Mouse (Mus musculus) C2C12 (cell line): ENCODE measurements around the gene Lrfn1. TPM values are rescaled to one million over a fixed set of nuclear protein-coding genes. Genes with fewer than 3 reads are reported as not detected.

Source experiments
- H3K27me3 ChIP-seq: one replicate; pipeline ENCODE4 v1.6.1; 2011; ENCODE audit not compliant: control insufficient read depth, insufficient read depth, insufficient read length
- H3K36me3 ChIP-seq: one replicate; pipeline ENCODE4 v1.6.1; 2011; ENCODE audit not compliant: control insufficient read depth, insufficient read depth
- H3K4me3 ChIP-seq: one replicate; pipeline ENCODE4 v1.5.1; 2011; ENCODE audit warnings: mild to moderate bottlenecking, control low read depth; ENCODE audit not compliant: poor library complexity, insufficient read depth, severe bottlenecking
- H3K79me2 ChIP-seq: one replicate; pipeline ENCODE4 v1.6.1; 2011; ENCODE audit not compliant: control insufficient read depth, insufficient read depth
- H3K79me3 ChIP-seq: one replicate; pipeline ENCODE4 v1.6.1; 2011; ENCODE audit warnings: low read depth, control low read depth
- H3ac ChIP-seq: one replicate; pipeline ENCODE3; 2011; ENCODE audit warnings: low read depth; ENCODE audit not compliant: control insufficient read depth, insufficient read length
- CEBPB ChIP-seq: IDR thresholded peaks from one replicate; pipeline ENCODE4 v1.6.1; 2011; ENCODE audit warnings: low read depth, mild to moderate bottlenecking, control low read depth, moderate library complexity
- CTCF ChIP-seq: IDR thresholded peaks from one replicate; pipeline ENCODE4 v1.5.1; 2011; ENCODE audit not compliant: control insufficient read depth, insufficient read depth, insufficient read length
- FOSL1 ChIP-seq: IDR thresholded peaks from one replicate; pipeline ENCODE4 v1.8.0; 2011; ENCODE audit warnings: mild to moderate bottlenecking, low read length; ENCODE audit not compliant: poor library complexity, insufficient read depth, severe bottlenecking
- MAX ChIP-seq: IDR thresholded peaks from one replicate; pipeline ENCODE4 v1.6.1; 2011; ENCODE audit warnings: mild to moderate bottlenecking, control low read depth
- MYOD1 ChIP-seq: IDR thresholded peaks from one replicate; pipeline ENCODE4 v1.6.1; 2011; ENCODE audit warnings: low read depth; ENCODE audit not compliant: control insufficient read depth, insufficient read length
- MYOG ChIP-seq: IDR thresholded peaks from one replicate; pipeline ENCODE4 v1.6.1; 2011; ENCODE audit not compliant: control insufficient read depth, insufficient read length; ENCODE audit errors: extremely low read depth
- USF1 ChIP-seq: IDR thresholded peaks from one replicate; pipeline ENCODE4 v1.6.1; 2011; ENCODE audit warnings: low read depth, mild to moderate bottlenecking, control low read depth, moderate library complexity
- polyA plus RNA-seq: library from polyadenylated mRNA; unstranded; fragments of >200 nt; fragmentation: generic; extraction: Trizol; gene quantifications from one replicate; pipeline ENCODE4 v1.2.1, GENCODE M21; 2012; ENCODE audit warnings: missing spikeins

The Lrfn1 gene
- polyA plus RNA-seq, 1 experiment, result not detected

DNA sequence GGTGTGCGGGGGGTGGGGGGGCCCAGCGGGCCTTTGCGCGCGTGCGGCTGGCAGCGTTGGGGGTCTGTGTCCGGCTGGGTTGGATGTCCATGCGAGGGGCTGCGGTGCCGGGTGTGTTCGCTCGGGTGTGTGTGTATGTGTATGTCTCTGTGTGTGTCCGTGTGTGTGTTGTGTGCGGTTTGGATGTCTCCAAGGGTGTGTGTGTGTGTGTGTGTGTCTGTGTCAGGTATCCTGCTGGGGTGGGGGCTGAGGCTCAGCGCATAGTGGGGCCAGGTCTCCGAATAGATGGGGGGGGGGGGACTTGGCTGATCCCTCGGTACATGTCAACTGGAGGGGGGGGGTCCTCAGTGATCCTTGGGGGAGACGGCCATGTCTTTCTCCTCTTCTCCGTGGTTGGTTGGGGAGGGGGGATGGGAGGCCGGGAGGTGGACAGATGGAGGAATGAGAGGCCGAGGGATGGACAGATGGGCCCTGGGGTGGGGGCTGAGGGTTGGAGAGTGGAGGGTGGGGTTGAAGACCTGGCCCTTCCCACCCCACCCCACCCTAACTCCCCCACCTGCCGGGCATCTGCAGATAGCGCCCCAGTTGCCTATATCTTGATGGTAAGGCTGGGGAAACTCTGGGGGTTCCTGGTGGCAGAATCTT is 703 bp downstream of the Lrfn1 start:
- no peak overlapping the region for H3ac ChIP-seq
- peaks cover 41% of the 10 kb centered on the region for H3K27me3 ChIP-seq
- no peaks in the 10 kb centered on the region for H3K79me2 ChIP-seq
- TF ChIP-seq MAX (no peak), CEBPB (no peak), USF1 (no peak), CTCF (no peak), FOSL1 (no peak), MYOG (no peak), MYOD1 (no peak)
- H3K4me3 ChIP-seq, result no peak overlapping the region
- H3K36me3 ChIP-seq, result no peaks in the 10 kb centered on the region
- no peaks in the 10 kb centered on the region for H3K79me3 ChIP-seq

DNA sequence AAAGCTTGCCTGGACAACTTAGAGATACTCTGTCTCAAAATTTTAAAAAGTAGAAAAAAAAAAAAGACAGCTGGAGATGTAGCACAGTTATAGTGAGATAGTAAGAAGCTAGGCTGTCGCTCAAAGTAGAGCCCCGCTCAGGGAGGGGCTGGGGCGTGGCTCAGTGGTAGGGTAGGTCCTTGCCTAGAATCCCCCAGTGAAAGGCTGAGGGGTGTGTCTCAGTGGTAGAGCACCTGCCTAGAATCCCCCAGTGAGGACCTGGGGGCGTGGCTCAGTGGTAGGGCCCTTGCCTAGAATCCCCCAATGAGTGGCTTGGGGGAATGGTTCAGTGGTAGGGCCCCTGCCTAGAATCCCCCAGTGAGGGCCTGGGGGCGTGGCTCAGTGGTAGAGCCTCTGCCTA is 8.6 kb downstream of the Lrfn1 start:
- no peaks in the 10 kb centered on the region for H3K79me2 ChIP-seq
- no peaks in the 10 kb centered on the region for H3K36me3 ChIP-seq
- TF ChIP-seq CEBPB, result no peak
- TF ChIP-seq MAX, result no peak
- TF ChIP-seq MYOG, result no peak
- TF ChIP-seq USF1, result no peak
- no peak for TF ChIP-seq MYOD1
- no peak for TF ChIP-seq CTCF
- no peak for TF ChIP-seq FOSL1
- H3K79me3 ChIP-seq, result no peaks in the 10 kb centered on the region
- H3ac ChIP-seq, result no peak overlapping the region
- H3K27me3 ChIP-seq, result peaks cover 22% of the 10 kb centered on the region
- no peak overlapping the region for H3K4me3 ChIP-seq

DNA sequence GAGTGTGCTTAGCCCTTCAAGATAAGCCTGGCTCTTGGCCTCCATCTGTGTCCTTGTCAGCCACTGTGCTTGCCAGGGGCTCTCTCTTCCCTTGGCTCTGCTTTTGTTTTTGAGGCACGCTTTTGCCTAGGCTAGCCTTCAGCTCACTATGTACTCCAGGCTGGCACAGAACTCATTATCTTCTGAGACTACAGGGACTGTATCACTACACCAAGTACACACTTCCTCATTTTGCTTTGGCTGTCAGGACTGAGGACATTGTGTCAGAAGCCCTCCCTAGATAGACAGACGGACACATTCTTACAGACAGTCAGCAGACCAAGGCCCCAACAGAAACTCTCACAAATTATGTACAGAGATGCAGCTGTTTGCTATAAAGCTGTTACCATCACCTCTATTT is 11.0 kb downstream of the Lrfn1 start:
- Histone ChIP-seq H3K27me3 (peaks cover 30% of the 10 kb centered on the region), H3K79me2 (no peaks in the 10 kb centered on the region), H3K79me3 (no peaks in the 10 kb centered on the region), H3K4me3 (no peak overlapping the region), H3ac (no peak overlapping the region), H3K36me3 (no peaks in the 10 kb centered on the region)
- TF ChIP-seq MAX, result no peak
- TF ChIP-seq FOSL1, result no peak
- TF ChIP-seq USF1, result no peak
- TF ChIP-seq CTCF, result no peak
- no peak for TF ChIP-seq MYOG
- TF ChIP-seq MYOD1, result no peak

DNA sequence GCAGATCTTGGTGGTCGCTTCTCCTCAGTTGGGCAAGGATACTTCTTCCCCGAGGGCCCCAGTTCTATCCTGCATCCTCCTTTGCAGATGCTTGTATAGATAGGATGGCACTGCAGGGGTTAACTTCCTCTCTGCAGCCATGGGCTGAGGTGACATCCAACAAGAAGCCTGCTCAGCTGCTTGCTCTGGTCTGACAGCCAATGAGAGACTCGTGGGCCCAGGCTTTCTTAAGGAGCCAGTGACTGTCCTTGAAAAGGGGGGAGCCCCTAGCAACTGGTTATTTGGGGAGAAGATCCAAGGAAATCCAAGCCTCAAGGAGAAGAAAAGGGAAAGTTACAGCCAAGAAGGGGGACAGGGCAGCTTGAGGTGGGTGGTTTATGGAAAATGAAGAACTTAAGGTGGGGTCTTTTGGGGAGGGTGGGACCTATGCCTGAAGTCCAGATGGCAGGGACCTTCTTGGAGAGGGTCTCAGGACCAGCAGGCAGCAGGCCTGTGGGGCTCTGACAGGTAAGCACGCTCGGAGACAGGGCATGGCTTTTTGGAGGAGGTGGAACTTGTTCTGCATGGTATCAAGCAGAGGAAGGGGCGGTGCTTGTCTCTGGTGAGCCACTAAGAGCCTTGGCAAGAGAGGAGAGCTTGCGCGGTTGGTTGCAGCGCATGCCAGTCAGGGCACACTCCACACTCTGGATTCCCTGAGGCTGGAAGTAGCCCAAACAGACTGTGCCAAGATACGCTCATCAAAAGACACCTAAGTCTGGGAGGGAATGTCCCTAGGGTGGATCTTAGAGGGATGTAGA is 12.8 kb downstream of the Lrfn1 start:
- Histone ChIP-seq H3K79me3 (no peaks in the 10 kb centered on the region), H3ac (no peak overlapping the region), H3K36me3 (no peaks in the 10 kb centered on the region), H3K27me3 (peaks cover 31% of the 10 kb centered on the region), H3K79me2 (no peaks in the 10 kb centered on the region), H3K4me3 (no peak overlapping the region)
- no peak for TF ChIP-seq FOSL1
- TF ChIP-seq MYOG, result no peak
- TF ChIP-seq MYOD1, result no peak
- TF ChIP-seq CEBPB, result no peak
- TF ChIP-seq MAX, result no peak
- no peak for TF ChIP-seq USF1
- no peak for TF ChIP-seq CTCF

DNA sequence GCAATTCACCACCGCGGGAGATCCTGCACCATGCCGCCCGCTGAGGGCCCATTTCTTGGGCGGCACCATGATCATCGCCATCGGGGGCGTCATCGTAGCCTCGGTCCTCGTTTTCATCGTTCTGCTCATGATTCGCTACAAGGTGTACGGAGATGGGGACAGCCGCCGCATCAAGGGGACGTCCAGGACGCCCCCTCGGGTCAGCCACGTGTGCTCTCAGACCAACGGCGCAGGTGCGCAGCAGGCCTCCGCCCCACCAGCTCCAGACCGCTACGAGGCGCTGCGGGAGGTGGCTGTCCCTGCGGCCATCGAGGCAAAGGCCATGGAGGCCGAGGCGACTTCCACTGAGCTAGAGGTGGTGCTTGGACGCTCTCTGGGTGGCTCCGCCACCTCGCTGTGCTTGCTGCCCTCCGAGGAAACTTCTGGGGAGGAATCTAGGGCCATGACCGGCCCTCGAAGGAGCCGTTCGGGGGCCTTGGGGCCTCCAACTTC is 15.0 kb downstream of the Lrfn1 start:
- no peak for TF ChIP-seq MAX
- H3K27me3 ChIP-seq, result peaks cover 40% of the 10 kb centered on the region
- no peak overlapping the region for H3ac ChIP-seq
- no peaks in the 10 kb centered on the region for H3K36me3 ChIP-seq
- H3K79me2 ChIP-seq, result no peaks in the 10 kb centered on the region
- H3K4me3 ChIP-seq, result no peak overlapping the region
- no peaks in the 10 kb centered on the region for H3K79me3 ChIP-seq

DNA sequence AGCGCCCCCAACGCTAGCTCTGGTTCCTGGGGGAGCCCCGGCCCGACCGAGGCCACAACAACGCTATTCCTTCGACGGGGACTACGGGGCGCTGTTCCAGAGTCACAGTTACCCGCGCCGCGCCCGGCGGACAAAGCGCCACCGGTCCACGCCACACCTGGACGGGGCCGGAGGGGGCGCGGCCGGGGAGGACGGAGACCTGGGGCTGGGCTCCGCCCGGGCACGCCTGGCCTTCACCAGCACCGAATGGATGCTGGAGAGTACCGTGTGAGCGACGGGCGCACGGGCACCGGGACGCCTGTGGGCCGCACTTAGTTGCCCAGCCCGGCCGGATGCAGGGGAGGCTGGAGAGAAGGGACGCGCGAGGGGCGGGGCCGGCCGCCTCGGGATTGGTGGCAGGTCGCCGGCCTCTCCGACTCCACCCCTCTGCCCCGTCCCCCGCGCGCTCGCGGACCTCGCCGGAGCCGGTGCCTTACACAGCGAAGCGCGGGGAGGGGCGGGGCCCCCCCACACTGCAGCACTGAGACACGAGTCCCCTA is 15.5 kb downstream of the Lrfn1 start:
- Histone ChIP-seq H3K4me3 (no peak overlapping the region), H3K79me2 (no peaks in the 10 kb centered on the region)
- TF ChIP-seq MAX (no peak), MYOG (no peak), MYOD1 (no peak), USF1 (no peak), CTCF (no peak), CEBPB (no peak), FOSL1 (no peak)

More for the DNA sequence above, 15.5 kb downstream of the Lrfn1 start:
- no peaks in the 10 kb centered on the region for H3K79me3 ChIP-seq
- peaks cover 38% of the 10 kb centered on the region for H3K27me3 ChIP-seq
- no peak overlapping the region for H3ac ChIP-seq
- H3K36me3 ChIP-seq, result no peaks in the 10 kb centered on the region
